Mouse (Mus musculus) ovary, postnatal 14 days (tissue): Measurements from ENCODE around the gene Vmn1r171.
"Not testable (repeated sequence)": the region's sequence is repeated elsewhere in the genome, so short reads cannot be mapped to it uniquely, and the experiment has no call there.

Experiments used
- DNase-seq: peaks from one replicate; pipeline ENCODE4 v3.0.0; 2022; ENCODE audit warnings: low spot score

Gene Vmn1r171

DNA sequence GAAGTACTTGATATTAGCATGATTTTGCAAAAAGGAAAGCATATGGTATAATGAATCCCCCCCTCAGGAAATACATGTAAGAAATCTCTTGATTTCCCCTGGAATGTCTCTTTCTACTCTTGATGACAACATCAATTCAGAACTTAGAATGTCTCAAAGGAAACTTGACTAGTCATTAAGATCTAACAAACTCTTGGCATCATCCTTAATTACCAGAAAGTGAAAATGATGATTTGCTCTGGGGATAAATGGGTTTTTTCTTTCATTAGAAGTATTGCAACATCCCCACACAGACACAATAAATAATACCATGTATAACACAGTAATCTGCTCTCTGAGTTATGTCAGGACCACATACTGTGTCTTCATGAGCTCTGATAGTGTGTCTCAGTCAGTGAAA is at the start of gene Vmn1r171:
Gene Vmn1r171, plus strand, starts transcription at position 301 of the 400 bp plus-strand sequence.
- no peak for DNase-seq

DNA sequence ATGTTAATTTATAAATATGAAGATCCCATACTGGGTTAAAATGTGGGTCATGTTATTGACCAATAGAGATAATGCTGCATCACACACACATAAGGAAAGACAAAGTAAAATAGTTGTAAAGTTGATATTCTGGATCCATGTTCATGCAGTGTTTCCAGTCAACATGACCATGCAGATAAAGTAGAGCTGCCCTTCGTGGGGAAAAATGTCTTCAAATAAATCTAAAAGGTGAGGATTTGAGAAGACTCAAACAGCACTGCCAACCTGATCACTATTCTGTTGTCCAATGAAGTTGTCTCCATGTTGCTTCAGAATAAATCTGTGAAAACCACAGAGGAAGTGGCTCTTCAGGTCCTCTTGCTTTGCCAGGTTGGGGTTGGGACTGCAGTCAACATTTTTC is 24.6 kb upstream of the Vmn1r171 start, which contains the start of gene Vmn1r170:
Gene Vmn1r170, plus strand, starts transcription at position 301 of the 400 bp plus-strand sequence.
- not testable (repeated sequence) for DNase-seq

DNA sequence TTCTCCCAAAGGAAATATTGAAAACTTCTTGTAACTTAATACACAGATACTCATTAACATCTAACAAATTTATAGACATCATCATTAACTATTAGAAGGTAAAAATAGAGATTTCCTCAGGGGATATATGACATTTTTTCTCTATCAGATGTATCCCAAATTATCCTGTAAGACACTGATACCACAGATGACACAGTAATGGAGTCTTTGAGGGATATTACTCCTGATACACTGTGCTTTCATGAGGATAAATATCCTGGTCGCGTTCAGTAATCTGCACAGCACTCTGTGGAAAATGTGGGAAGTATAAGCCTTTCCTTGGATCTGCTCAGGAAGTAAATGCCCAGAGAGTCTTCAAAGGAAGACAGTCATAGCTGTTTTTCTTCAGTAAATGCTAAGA is 27.5 kb downstream of the Vmn1r171 start, which contains the start of gene Vmn1r172:
Gene Vmn1r172, plus strand, starts transcription at position 301 of the 400 bp plus-strand sequence.
- DNase-seq = no peak
